Mouse (Mus musculus) NIH3T3 (cell line): ENCODE results near the gene Eif4g1.

Experiments
- DNase-seq: peaks from one replicate; pipeline ENCODE4 v3.0.0-alpha.2; 2012; ENCODE audit warnings: low read depth

The Eif4g1 gene

DNA sequence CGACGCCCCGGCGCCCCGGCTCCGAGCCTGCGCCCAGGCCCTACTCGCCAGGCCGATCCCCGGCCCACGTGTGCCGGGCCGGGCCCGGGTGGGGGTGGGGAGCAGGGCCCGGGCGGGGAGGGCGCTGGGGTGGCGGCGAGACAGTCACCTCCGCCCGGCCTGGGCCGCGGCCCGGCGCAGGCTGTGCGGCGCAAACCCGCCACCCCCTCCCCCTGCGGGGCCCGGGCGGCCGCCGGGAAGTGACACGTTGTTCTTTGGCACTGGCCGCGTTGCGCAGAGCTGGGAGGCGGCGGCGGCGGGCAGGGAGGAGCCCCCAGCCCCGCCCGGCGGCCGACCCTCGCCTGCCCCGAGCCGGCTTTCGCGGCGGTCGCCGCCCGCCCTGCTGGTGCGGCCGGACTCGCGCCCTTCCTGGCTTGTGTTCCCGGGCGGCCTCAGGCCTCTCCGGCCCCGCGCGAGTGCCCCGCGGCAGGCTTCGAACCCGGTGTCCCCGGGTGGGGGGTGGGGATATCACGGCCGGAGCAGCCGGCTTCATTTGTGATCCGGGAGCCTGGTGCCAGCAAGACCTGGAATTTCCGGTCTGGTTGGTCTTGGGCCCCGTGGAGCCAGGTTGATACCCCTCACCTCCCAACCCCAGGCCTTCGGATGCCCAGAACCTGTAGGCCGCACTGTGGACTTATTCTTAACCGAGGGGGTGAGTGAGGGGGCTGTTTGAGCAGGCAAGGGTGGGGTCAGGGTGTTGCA lies 5.0 kb downstream of the Eif4g1 start:
- no peak for DNase-seq

DNA sequence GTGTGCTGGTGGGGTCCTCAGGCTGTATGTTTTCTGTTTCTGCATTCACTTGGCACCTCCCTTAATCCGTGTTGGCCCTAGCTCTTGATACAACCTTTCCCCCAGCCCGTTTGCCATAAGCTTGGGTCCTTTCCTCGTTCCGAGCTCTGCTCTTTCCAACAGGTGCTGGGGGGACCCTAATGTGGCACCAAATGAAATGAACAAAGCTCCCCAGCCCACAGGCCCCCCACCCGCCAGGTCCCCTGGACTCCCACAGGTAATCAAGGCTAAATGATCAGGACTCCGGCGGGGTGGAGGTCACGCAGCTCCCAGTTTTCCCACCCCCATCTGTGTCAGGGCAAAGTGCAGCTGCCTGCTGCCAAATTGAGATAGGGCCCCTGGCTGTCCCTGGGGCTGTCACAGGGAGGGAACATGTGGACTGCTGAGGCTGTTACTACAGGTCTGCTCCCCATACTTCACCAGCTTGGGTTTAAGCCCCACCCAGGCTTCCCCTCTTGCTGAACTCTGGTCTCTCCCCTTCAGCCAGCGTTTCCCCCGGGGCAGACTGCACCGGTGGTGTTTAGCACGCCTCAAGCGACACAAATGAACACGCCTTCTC lies 5.7 kb downstream of the Eif4g1 start:
- peak; percentile 38 for DNase-seq

DNA sequence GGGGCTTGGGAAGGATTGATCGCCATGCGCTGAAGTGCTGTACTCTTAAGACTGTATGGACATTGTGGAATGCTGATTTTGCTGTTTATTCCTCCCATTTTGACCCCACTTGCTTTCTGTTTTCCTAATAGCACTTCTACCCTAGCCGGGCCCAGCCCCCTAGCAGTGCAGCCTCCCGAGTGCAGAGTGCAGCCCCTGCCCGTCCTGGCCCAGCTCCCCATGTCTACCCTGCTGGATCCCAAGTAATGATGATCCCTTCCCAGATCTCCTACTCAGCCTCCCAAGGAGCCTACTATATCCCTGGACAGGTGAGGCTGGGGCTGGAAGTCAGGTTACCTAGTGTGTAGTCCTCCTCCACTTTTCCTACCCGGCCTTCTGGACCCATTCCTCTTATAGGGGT lies 7.1 kb downstream of the Eif4g1 start:
- no peak for DNase-seq

DNA sequence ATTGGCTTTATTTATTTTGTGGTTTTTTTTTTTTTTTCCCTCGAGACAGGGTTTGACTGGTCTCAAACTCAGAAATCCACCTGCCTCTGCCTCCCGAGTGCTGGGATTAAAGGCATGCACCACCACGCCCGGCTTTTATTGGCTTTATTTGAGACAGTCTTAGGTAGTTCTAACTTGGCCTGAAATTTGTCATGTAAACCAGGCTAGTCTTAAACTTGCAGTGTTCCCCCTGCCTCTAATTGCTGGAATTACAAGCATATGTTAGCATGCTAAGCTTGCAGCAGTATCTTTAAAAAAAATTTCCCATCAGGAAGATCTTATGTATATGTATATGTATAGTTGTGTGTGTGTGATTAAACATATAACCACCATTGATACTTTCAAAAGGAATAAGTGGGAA lies 8.6 kb downstream of the Eif4g1 start:
- peak; percentile 63 for DNase-seq

DNA sequence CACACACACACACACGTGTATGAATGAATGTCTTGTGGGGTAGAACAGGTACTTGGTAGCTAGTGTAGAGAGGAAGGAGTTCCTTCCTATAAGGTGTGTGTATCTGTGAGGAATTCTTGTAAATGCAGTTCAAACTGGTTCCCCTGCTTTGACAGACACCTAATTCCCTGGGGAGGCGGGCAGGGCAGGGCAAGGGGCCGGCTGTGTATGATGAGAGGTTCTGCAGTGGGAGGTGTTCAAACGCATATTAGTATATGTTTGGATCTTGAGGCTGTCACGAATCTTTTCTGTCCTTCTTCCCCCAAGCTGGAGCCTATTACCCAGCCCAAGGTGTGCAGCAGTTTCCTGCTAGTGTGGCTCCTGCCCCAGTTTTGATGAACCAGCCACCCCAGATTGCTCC lies 9.3 kb downstream of the Eif4g1 start:
- DNase-seq = no peak

DNA sequence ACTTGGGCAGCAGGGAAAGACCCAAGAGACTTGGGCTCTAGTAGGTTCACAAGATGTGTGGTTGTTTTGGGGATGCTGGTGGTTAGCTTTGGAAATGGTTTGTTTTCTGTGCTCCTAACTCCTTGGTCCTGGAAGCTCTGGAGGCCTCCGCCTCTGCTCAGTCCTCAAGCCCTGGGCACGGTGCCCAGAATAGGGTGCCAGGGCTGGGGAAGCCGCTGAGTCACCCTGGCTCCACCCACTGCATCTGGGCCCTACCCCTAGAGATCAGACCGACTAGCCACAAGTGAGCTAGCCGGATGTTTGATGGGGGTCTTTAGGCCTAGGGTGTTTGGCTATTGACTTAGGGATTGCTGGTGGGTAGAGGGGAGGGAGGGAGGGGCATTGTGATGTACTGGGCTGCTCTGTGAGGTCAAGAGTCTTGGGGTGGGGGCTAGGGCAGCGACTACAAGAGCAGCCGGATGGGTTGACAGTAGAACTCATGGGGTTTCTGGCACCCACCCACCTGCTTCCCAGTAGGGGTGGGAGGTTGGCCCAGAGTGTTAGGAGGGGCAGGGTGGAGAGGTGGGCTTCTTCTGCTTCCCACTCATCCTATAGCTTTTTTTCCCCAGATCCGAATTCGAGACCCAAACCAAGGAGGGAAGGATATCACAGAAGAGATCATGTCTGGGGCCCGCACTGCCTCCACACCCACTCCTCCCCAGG lies 10.0 kb downstream of the Eif4g1 start:
- peak; percentile 97 for DNase-seq

DNA sequence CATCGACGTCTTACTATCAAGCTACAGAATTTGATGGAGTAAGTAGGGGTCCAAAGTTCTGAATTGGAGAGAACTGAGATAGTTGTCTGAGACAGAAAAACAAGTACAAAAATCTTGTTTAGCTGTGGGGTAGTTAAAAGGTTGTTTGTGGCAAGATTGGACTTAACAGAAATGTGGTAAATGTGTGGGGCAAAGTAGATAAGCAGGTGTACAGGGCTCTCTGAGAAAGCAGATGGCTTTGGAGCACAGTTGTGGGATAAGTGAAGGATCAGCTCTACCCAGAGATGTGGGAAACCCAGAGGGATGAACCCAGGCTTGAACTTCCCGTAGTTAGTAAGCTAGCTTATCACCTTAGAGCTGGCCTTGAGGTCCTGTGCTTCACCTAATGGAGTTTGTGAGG lies 22.7 kb downstream of the Eif4g1 start:
- DNase-seq = no peak

DNA sequence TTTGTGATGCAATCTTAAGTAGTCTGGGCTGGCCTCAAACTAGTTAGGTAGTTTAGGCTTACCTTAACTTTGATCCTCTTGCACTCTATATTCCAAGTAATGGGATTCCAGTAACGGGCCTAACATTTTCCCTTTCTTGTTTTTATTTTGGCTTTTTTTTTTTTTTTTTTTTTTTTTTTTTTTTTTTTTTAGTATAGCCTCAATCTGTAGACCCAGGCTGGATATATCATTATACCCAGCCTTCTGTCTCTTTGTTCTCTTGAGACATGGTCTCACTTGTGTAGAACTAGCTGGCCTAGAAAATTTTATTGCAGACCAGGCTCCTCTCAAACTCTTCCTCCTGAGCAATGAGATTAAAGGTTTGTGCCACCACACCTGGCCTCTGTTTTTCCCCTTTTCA lies 23.5 kb downstream of the Eif4g1 start:
- no peak for DNase-seq

DNA sequence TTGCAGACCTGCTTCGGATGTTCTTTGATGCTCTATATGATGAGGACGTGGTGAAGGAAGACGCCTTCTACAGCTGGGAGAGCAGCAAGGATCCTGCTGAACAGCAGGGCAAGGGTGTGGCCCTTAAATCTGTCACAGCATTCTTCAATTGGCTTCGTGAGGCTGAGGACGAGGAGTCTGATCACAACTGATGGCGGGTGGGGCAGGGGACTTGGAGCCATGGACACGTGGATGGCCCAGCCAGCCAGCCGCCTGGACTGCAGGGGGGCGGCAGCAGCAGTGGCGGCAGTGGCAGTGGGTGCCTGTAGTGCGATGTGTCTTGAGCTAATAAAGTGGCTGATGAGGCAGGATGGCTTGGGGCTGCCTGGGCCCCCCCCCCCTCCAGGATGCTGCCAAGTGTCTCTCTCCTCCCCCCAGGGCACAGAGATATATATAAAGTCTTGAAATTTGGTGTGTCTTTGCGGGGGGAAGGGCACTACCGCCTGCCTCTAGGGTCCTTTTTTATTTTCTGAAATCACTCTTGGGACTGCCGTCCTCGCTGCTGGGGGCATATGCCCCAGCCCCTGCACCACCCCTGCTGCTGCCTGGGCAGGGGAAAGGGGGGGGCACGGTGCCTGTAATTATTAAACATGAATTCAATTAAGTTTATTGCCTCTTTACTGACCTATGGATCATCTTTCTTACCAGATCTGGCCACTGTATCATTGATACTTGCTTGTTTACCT lies 24.3 kb downstream of the Eif4g1 start:
- no peak for DNase-seq

DNA sequence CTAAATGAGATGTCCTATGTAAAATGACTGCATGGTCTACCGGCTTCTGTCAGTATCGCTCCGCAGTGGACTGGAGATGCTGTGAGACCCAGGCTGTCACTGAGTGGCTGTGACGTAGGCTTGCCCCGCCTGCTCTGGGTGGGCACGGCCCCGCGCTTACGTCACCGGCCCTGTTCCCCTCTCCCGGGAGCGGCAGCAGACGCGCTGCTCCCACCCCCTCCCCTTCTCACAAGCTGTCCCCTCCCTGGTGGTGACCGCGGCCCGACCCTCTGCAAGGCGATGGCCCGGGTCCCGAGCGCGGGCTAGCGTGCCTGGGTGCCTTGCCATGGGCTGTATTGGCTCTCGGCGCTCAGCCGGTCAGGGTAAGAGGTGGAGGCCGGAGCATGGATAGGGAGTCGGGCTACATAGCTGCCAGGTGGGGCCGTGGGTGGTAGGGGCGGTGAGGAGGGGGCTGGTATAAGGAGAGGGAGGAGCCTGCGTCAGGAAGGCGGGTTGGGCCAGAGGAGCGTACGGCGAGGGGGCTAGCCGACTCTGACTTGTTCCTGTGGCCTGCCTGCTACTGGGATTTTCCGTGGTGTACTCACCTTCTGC lies 25.1 kb downstream of the Eif4g1 start, which contains the start of gene Fam131a:
TSS of gene Fam131a (plus strand) at position 131 of the 591 bp plus-strand sequence.
- DNase-seq = peak; percentile 54

DNA sequence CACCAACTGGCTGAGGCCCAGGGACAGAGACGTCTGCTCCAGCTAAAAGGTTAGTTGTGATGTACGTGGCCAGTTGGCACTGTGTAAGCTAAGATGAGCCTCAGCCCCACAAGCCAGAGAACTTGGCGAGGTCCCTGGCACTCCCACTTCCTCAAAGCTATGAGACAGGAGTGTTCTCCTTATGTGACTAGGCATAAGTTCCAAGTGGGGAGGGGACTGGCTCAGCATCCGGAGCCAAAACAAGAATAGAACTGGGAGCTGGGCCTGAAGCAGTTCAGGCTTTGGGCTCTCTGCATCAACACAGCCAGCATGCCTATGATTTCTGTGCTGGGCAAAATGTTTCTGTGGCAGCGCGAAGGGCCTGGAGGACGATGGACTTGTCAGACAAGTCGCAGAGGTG lies 26.7 kb downstream of the Eif4g1 start:
- DNase-seq = peak; percentile 55

DNA sequence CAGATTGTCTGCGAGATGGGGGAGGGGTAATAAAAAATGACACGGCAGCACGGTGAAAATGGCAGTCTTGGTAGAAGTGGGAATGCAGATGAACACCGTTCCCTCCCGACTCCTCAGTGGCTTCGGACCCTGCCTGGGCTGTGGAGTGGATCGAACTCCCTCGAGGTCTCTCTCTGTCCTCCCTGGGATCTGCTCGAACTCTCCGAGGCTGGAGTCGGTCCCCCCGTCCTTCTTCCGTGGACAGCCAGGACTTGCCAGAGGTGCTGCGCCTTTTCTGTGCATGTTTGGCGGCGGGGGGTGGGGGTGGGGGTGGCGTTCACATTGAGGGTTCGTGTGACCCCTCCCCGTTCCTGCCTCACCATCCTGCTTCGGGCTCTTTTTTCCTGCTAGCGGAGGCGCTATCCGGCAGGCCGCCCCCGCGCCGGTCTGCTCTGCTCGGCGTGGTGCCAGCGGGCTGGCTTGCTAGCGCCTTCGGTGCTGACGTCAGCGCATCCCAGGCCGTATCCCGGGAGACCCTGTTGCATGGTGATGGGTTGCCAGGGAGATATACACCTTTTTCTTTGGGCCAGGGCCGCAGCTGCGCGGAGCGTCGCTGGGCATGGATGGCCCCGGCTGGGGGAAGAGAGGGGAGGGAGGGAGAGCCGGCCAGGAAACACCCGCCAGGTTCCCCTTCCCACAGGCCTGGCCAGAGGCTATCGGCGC lies 27.7 kb downstream of the Eif4g1 start:
- peak; percentile 80 for DNase-seq

DNA sequence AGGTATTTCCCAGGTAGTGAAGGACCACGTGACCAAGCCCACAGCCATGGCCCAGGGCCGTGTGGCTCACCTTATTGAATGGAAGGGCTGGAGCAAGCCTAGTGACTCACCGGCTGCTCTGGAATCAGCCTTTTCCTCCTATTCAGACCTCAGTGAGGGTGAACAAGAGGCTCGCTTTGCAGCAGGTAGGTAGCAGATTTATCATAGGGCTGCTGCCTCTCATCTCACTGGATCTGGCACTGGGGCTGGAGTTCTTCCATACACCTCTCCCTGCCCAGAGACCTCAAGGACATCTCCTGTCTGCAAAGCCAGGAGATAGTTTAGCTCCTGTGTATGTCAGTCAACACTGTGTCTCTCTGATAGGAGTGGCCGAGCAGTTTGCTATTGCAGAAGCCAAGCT lies 31.2 kb downstream of the Eif4g1 start:
- no peak for DNase-seq

DNA sequence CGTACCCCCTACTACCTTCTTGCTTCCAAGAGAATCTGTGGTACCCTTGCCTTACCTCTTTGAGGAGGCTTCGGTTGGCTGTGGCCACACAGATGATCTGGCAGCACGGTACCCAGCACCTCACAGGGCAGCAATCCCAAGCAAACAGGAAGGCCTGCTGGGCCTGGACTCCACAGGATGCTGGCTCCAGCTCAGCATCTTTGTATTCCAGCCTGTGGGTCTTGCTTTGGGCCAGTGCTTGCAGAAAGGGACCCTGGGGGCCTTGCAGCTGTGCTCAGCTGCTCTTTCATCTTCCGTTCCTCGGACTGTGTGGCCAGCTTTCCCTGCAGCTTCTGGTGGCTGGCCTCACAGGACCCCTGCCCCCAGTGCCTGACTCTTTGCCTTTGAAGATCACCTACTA lies 31.9 kb downstream of the Eif4g1 start:
- no peak for DNase-seq

DNA sequence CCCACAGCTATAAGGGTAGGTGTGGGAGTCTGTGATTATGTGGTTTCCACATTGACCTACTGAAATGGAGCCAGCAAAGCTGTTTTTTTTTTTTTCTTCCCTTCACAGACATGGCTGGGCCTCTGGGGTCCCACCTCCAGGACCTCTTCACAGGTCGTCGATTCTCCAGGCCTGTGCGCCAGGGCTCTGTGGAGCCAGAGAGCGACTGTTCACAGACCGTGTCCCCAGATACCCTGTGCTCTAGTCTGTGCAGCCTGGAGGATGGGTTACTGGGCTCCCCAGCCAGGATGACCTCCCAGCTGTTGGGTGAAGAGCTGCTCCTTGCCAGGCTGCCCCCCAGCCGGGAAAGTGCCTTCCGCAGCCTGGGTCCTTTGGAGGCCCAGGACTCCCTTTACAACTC lies 33.2 kb downstream of the Eif4g1 start:
- DNase-seq = no peak

DNA sequence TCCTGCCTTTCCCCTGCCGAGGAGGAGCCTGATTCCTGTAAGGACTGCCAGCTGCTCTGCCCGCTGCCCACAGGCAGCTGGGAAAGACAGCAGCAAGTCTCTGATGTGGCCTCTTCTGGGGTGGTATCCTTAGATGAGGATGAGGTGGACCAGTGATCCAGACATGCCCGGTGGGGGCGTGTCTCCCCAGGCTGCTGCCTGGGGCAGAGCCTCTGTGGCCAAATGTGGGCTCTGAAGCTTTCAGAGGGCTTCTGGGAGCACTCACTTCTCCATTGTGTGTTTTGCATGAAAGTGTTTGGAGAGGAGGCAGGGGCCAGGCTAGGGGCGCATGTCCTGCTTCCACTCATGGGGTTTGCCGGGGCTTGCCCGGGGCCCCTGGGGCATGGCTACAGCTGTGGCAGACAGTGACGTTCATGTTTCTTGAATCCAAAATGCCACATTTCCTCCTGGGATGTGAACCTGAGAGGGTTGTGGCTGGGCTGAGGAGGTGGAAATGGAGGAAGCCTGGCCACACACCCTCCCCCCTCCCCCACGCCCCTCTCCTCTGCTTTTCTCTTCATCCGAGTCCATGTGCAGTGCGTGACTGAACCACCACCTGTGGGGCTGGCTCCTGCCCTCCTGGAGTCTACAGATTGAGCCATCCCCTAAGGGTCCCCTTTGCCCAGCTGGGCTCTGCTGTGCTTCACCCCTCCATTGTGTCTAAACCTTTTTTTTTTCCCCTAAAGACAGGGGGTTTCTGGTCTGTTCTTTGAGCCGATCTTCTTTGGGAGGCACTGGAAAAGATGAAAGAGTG lies 33.8 kb downstream of the Eif4g1 start:
- no peak for DNase-seq

DNA sequence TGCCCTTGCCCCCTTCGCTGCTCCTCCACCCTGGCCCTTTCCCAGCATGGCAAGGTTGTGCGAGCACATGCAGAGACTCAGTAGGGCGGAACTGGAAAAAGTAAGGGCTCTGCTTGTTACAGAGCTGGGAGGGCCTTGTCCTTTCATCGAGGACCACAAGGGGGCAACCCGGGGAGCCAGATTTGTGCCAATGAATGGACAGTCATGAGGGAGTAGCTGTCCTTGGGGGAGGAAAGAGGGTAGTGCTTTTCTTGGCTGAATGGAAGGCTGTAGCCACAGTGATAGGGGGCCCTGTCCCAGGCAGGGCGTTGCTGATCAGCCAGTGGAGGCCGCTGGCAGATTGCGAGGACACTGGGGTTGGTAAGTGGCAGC lies 34.4 kb downstream of the Eif4g1 start:
- peak; percentile 85 for DNase-seq

DNA sequence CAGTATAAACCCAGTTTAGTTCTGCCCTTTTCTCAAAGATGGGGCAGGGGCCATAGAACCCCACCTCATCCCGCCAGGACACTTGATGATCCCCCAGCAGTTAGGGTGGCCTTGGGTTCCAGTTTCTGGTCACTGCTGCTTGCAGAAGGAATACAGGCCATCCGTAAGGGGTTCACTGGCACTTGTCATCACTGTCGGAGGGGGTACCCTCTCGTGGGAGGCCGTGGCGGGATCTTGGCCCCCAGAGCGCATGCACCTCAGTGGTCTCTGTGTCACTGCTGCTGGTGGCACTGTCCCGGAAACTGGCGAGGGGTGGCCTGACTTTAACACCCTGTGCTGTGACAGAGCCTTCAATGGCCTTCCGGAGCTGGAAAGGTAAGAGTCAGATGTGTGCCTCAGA lies 35.0 kb downstream of the Eif4g1 start:
- no peak for DNase-seq

DNA sequence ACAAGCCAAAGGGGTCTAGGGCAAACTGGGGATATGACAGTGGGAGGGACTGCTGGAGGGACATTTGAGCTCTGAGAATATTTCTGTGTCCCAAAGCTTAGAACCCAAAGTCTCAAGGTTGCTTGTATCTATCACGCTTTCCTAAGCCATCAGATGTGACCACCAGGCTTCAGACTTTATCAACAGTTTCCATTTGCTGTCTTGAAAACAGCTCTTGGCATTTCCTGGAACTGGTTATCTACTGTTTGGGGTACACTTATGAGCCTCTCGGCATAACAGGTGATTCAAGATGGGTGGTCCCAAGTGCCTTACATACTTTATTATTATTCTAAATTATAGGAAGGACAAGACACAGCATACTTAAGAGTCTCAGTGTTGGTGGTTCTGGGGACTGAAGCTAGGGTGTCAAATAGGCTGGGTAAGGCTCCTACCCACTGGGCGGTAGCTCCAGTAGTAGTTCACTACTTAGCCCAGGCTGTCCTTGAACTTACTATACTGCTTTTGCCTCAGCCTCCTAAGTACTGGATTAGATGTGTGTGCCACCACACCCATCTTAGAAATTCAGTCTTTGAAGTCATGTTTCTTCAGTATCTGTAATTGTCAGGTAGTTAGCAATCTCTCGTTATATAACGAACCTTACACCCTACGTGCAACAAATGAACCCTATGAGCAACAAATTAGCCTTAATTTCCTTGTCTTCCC lies 35.7 kb downstream of the Eif4g1 start:
- DNase-seq = no peak

DNA sequence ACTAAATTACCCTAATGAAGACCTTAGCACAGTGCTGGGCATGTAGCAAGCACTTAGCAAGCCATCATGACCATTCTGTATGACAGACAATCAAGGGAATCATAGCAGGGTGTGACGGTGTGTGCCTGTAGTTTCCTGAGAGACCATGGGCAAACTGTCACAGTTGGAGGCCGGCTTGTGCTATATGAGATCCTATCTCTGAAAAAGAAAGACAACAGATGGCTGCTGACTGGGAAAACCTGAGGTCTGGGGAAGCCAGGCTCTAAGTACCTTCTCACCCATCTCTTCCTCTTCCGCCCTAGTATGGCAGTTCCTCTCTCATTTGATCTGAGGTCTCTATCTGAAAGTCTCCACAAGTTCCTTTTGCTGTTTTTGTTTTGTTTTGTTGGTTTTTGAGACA lies 37.7 kb downstream of the Eif4g1 start:
- DNase-seq = no peak
